Mouse (Mus musculus) cerebral cortex, adult 2 months (tissue): Measurements from ENCODE around the gene Reep3.

ENCODE experiments used
- WGBS: fragments of 180-500 bp; shearing (Covaris S2); methylation state at CpG from one replicate; pipeline ENCODE4 v1.1.7; 2018; 5-methylcytosine and 5-hydroxymethylcytosine counted together

The Reep3 gene

DNA sequence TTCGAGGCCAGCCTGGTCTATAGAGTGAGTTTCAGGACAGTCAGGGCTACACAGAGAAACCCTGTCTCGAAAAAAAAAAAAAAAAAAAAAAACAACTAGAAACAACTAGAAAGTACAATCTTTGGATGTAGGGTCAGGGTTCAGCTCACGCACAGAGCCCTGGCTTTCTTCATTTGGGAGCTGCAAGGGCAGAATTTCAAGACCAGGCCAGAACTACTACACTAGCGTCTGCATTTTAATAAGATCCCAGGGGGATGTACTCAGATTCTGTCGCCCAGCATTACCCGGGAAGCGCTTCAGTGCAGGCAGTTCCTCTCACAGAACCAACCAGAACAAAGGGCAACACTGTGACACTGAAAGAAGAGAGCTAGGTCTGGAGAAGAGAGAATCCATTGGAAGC, 46.0 kb downstream of the Reep3 start:
- WGBS = 50% methylated on average over 7 of the region's 7 CpGs

DNA sequence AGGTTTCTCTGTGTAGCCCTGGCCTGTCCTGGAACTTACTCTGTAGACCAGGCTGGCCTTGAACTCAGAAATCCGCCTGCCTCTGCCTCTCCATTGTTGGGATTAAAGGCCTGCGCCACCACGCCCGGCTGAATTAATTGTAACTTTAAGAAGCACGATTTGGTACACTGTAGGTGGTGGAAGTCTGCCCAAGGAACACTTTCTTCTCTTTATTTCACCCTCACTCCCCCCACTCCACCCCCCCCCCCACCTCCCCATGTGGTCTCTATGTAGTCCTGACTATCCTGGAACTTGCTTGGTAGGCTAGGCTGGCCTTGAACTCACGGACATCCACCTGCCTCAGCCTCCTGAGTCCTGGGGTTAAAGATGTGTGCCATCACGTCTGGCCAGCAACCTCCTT, 47.1 kb downstream of the Reep3 start:
- WGBS = 94% methylated on average over 7 of the region's 7 CpGs

DNA sequence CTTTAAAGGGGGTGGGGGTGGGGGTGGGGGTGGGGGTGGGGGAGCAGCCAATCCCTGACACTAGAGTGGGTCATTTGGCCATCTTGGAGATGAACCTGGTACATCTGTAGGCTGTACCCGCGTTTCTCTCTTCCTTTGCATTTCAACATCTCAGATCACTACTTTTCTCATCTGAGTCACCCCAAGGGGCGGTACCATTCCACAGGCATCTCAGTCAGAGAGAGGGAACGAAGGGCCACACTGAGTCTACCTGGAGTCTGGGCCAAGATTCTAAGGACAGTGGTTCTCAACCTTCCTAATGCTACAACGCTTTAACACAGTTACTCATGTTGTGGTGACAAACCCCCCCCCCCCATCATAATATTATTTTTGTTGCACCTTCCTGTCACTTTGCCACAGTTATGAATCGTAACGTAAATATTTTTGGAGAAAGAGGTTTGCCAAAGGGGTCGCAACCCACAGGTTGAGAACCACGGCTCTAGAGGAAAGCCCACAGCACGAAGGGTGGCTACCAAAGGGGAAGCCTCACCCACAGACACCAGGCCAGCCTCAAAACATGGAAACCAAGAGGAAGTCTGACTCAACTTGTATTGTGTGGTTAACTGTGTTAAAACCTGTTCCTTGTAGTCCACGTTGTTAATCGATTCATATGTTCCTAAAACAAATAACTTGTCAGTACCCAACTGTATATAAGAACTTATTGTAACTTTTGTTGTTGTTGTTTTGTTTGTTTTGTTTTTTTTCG, 47.7 kb downstream of the Reep3 start:
- 80% methylated on average over 13 of the region's 13 CpGs for WGBS

DNA sequence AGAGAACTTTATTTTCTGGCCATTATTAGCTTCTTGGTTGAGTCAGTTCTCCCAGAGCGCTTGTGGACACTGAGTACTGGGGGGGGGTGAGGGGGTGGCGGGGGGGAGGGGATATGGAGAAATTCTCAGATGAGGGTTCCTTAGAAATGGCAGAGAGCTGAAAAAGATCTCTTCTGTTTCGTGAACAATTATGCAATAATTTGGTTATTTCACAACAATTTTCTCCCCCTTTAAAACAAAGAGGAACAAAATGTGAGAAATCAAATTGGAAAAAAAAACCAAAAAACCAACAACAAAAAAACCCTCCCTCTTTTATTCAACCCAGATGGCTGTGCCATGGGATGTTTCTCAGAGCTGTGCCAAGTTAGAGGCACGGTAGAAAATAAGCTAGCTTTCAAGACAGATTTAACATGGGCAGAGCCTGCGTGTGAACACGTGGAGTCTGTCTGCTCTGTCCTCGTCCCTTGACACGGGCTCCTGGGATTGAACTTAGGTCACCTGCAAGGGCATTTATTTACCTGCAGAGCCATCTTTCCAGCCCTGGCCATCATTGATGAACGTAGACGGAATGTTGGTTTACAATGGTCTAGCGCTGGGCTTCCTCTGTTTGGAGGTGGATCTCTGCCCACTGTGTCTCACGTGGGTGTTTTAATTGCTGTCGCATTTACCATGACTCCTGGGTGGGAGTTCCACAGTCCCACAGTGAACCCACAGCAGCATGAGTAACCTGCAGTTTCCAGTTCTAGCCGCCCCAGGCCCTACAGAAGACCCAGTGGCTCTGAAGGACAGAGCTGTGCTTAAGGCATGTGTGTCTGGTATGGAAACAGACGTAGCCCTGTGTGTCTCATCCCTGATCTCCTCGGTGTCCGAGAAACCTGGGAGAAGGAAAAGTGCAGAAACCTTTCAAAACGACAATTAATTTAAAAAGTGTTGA, 48.8 kb downstream of the Reep3 start:
- 52% methylated on average over 18 of the region's 18 CpGs for WGBS

DNA sequence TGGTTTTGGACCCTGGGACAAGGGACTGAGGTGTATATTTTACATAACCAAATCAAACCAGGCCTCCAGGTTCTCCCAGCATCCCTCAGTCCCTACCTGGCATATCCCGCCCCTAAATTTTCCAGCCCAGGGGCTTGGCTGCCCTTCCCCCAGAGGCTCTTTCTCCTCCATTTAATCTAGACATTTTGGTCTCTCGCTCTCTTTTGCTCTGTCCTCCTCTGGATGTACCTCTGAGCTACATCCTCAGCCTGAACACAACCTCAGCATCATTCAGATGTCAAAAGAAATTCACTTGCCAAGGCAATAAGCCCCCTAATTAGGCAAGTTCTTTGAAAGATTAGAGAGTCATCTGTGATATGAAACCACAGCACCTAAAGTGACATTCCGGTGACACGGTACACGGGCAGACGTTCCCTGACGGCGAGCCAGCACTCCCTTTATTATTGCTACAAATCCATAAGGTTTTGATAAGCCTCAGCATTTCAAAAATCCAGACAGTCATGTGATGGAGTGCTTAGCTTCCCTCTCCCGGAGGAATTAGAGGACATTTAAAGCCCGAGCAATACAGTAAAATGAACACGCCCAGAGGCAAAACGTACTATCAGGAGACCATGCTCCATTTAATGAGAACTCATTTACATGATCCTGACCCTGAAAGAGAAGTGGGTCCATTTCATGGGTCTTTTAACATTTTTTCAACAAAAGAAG, 51.4 kb downstream of the Reep3 start:
- WGBS = 66% methylated on average over 12 of the region's 12 CpGs

DNA sequence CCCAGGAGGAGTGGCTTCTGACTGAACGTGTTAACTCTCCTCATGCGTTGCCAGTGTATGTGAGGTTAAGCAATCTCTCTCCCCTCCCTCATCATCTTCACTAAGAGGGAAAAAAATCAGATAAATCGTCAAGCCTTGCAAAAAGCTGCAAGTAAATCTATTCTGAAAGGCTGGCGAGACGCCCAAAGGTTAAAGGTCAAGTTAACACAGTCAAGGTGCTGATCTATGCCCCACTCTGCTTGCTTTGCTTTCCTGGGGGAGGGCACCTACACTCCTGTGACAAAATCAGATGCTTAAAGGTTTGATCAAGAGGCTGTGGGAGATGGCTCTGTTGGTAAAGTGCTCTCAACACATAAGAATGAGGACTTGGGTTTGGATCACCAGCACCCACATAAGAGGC, 52.4 kb downstream of the Reep3 start:
- WGBS = 76% methylated on average over 5 of the region's 5 CpGs

DNA sequence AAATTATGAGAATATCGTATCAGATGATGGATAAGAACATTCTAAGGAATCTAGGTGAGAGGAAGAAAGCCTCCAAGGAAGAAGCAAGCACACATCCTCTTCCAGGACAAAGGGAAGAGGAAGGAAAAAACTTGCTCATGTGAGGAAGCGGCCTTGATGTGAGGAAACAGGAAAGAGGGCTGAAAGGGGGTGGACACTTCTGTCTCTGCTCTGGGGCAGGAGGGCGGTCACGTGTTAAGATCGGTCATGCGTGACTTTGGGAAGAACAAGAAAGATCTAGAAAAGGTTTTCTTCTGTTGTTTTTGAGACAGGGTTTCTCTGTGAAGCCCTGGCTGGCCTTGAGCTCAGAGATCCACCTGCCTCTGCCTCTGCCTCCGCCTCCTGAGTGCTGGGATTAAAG, 53.5 kb downstream of the Reep3 start:
- WGBS = 74% methylated on average over 7 of the region's 7 CpGs

DNA sequence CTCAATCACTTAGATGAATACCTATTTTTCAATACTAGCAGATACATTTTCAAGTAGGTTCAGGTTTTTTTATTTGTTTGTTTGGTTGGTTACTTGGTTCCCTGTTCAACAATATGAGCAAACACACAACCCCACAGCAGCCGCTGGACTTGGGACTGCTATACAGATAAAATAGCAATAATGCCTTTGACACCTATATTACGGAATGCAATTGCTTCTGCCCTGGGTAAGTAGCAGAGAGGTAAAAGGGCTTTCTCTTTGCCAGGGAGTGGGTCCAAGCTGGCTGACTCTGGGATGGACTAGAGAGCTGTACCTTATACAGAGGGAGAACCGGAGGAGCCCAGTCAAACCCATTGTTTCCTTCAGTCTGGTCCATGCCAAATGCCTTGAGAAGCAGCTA, 56.3 kb downstream of the Reep3 start:
- 89% methylated on average over 3 of the region's 3 CpGs for WGBS

DNA sequence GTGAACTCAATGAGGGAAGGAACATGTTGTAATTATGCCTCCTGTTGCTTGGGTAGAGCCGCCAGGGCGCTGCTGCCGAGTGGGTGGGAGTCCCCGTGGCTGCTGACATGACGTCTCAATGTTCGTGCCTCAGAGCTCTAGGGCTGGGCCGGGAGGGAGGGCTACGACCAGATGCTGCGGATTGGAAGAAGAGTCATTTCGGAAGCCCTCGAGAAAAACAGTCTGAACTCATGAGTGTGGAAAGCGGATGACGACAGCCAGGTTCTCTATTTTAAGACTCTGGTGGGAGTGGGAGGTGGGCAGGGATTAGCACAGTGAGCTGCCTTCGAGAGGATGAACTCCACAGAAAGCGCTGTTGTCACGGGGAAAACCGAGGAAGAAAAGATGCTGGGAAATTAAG, 57.7 kb downstream of the Reep3 start:
- 43% methylated on average over 17 of the region's 17 CpGs for WGBS

DNA sequence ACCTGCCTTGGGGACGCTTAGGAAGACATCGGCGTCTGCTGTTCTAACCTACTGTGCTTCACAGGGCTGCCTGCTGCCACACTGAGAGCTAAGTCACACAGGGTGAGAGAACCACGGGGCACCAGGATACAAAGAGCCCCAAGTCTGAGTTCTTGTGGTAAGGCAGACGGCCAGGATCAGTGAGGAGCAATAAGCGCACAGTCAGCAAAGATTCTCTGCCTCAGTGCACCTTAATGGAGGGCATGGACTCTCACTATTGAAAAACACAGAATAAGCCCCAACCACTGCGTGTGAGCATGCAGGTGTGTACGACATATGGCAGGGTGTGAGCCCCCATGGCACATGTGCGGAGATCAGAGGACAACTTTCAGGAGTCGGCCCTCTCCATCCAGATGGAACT, 60.2 kb downstream of the Reep3 start:
- WGBS = 81% methylated on average over 10 of the region's 10 CpGs

DNA sequence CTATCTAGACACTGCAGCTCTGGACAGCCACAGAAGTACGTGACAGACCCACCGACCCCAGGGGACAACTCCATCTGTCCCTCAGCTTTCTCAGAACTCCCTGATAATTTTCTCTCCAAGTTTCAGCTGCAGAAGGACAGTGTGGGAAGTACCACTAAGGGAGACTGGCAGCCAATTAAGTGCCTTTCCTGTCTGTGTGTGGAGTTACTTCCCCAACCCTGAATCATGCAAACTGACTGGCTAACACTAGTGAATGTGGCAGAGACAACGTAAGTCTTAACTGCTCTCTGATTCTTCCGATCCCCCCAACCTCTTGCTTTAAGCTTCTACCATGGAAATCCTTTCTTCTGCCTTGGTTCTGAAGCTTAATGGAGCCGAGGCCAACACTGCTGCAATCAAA, 60.6 kb downstream of the Reep3 start:
- WGBS = 74% methylated on average over 5 of the region's 5 CpGs

DNA sequence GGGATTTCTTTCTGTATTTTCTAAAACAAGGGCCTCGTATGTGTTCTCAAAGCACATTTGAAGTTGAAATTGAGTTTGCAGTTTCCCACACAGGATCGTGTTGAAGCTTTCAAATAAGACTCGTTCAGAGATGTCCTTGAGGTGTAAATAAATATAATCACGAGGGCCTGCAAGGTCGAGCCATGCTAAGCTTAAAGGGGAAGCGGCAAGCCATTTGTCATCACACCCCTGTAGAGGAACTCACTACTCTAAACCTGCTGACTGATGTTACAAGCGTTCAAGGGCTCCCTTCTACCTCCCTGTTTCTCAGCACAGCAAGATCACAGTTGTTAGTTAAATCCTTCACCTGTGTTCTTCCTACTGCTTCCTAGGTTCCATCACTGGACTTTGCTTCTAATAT, 65.6 kb downstream of the Reep3 start:
- 80% methylated on average over 7 of the region's 7 CpGs for WGBS

DNA sequence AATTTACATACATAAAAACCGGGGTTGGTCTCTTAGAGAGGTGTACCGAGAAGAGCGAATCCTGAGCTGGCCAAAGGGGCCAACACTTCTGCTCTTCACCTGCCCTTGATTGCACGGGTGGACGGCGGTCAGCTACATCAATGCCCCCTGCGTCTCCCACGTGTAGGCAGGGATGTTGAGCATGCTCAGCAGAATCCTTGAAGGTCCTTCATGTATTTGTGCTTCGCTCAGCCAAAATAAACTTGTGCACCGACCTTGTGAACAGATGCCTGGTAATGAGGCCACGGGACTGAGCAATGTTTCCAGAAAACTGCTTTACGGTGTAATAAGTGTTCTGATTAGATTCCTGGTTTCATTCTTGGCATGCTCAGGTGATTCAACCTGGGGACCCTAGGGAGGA, 67.4 kb downstream of the Reep3 start:
- 83% methylated on average over 12 of the region's 12 CpGs for WGBS

DNA sequence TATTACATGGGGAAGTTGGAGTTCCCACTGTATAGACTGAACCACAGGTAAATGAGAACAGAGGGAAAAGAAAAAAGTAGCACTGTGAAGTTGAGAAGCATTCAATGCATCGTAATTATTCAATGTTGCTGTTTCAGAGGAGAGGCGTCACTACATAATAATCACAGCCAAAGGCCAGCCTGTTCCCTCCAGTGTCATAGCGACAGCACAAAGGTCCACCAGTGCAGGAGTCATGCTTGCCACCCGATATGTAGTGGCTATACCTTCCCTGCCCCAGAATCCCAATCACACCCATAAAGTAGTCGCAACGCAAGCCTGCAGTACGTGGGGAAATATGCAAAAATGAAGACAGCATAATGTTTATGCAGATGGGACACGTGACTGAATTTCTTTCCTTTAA, 70.4 kb downstream of the Reep3 start:
- 72% methylated on average over 8 of the region's 8 CpGs for WGBS

DNA sequence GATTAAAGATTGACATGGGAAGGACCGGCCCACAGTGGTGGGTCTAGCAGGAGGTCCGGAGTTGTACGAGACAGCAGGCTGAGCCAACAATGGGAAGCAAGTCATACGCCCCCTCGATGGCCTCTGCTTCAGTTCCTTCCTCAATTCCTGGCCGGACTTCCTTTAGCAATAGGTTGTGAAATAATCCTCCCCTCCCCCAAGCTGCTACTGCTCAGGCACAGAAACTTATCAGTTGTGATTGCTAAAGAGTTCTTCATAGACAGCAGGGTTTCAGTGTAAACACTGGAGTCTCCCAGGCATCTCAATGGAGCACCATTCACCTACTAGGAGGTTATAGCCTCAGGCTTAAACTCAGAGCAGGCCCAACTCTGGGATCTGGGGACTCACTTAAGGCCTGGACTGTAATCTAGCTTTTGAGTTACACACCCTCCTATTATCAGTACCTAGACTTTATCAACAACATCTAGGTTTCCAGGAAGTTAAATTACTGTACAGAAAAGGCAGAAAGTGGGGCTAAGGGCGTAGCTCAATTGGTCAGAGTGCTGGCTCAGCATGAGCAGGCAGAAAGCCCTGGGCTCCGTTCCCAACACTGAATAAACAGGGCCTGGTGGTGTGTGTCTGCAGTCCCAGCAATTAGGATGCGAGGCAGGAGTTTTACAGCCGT, 71.0 kb downstream of the Reep3 start:
- WGBS = 52% methylated on average over 10 of the region's 10 CpGs

DNA sequence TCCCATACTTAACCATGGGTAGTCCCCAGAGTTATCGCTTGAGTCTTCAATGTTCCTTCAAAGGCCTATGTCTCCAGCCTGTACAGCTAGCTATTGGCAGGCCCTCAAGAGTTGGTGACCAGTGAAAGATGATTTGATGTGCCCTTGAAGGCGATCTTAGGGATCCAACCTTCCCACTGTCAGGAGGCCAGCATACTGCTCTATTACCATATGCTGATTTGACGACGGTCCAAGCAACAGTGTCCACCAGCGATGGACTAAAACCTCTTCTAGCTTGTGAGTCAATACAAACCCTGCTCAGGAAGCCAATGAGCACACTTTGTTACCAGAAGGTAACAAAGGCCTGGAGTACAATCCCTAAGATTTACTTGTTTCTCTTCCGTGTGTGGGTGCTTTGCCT, 72.4 kb downstream of the Reep3 start:
- WGBS = 96% methylated on average over 6 of the region's 6 CpGs

DNA sequence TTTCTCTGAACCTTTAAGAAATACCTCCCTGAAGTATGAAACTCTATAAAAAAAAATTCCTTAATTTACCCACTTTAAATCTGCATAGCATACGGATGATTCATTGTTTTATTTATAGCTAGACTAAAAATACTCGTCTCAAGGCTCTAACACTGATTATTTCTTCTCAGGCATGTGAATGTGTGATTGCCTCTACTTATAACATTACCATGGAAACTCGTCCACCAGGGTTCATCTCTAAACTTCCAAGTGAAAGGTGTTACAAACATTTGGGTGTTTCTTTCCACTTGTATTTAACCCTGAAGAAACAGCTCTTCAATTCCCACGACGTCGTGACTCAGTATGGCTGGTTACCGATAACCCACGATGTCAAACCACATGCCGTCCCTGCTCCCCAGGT, 73.7 kb downstream of the Reep3 start:
- 53% methylated on average over 9 of the region's 9 CpGs for WGBS

DNA sequence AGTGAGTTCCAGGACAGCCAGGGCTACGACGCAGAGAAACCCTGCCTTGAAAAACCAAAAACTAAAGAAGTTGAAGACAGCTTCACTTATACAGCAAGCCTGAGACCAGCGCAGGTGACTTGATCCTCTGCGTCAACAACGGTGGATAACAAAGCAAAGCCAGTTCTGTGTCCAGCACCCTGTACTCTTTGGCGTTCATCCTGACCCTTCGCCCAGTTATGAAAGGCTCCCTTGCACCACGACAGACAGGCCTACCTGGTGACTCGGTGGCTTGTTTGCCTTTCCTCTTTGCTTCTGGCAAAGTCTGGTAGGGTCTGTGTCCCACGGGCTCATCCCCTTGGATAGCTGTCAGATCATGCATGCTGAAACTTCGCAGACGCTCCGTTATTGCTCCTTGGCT, 75.3 kb downstream of the Reep3 start:
- WGBS = 89% methylated on average over 13 of the region's 13 CpGs

DNA sequence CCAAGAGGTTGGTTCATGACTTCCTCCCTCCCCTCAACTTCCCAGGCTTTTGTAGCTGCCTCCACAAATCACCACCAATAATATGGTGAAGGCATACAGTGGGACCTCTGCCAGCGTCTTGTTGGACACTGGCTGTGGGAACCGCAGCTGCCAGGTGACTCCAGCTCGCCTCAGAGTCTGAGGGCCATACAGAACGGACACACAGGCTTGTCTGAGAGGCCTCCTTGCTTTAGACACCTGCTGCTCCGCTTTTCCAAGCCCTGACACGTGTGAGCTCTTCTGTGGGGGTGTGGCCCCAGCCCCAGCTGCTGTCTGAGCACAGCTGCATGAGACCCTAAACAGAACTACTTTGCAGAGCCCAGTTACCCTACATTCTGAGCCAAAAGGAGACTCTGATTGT, 77.9 kb downstream of the Reep3 start:
- 56% methylated on average over 6 of the region's 6 CpGs for WGBS

DNA sequence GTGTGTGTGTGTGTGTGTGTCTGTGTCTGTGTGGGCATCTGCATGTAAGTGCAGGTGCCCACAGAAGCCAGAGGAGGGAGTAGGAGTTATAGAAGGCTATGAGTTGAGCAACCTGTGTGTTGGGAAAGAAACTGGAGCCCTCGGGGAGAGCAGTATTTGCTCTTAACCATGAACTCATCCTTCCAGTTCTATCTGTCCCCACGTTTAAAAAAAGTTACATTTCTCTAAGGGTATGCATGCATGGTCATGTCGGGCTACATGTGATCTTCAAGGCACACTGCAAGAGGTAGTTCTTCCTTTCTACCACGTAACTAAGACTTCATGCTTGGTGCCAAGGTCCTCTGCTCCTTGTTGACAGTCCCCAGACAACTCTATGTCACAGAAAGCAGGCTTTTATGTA, 78.9 kb downstream of the Reep3 start:
- 88% methylated on average over 4 of the region's 4 CpGs for WGBS

DNA sequence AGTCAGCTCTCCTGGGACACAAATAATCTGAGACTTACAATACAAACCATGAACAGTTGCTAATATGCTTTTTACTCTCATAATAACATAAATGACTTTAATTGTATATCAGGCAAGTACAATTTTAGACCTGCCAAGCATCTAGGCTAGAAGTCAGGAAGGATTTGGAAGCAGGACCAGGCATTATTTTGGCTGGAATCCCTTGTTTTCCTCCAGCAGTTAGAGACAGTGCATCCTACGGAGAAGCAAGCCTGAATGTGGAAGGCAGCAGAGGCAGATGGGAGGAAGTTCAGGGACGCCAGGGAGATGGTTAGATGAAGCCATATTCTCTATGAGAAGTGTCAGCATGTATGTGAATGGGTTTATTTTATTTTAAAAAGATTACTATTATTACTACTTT, 79.4 kb downstream of the Reep3 start:
- WGBS = 64% methylated on average over 2 of the region's 2 CpGs
